Mouse (Mus musculus): ENCODE results near the gene Cfap74.
"Not testable (repeated sequence)": the region's sequence is repeated elsewhere in the genome, so short reads cannot be mapped to it uniquely, and the experiment has no call there.

Gene Cfap74

DNA sequence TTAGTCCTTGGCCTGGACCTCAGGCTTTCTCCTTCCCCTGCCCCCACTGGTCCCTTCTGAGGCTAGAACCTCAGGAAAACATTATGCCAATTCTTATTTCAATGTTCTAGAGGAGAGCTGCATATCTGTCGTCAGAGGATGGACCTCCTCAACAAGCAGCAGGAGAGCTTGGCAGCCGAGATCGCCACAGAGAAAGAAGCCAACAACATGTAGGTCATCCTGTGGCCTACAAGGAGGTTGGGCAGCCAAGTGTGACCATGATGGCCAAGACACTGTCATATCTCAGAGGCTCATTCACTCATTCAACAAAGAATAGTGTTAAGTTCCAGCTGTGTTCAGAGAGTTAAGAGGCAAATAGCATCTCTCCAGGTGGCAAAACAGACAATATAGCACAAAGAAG lies 11.1 kb downstream of the Cfap74 start:
- Histone ChIP-seq H3K27me3 (ENCODE audit: insufficient read depth, low read length) (no peaks in the 10 kb centered on the region), H3K9me3 (ENCODE audit: low read length) (no peaks in the 10 kb centered on the region), H3K4me1 (replicated peaks; ENCODE audit: low read depth, low read length) (no peaks in the 10 kb centered on the region), H3K4me3 (replicated peaks; ENCODE audit: low read length) (no peak overlapping the region), H3K36me3 (ENCODE audit: insufficient read depth, low read length) (peaks cover 28% of the 10 kb centered on the region)
- TF ChIP-seq POU5F1 (IDR thresholded peaks at IDR 0.05; ENCODE audit: borderline replicate concordance, low read length), result no peak
- TF ChIP-seq NANOG (IDR thresholded peaks at IDR 0.05; ENCODE audit: borderline replicate concordance, low read length), result no peak
- no peak for TF ChIP-seq CTCF (conservative IDR thresholded peaks at IDR 0.05; ENCODE audit: low read length)

DNA sequence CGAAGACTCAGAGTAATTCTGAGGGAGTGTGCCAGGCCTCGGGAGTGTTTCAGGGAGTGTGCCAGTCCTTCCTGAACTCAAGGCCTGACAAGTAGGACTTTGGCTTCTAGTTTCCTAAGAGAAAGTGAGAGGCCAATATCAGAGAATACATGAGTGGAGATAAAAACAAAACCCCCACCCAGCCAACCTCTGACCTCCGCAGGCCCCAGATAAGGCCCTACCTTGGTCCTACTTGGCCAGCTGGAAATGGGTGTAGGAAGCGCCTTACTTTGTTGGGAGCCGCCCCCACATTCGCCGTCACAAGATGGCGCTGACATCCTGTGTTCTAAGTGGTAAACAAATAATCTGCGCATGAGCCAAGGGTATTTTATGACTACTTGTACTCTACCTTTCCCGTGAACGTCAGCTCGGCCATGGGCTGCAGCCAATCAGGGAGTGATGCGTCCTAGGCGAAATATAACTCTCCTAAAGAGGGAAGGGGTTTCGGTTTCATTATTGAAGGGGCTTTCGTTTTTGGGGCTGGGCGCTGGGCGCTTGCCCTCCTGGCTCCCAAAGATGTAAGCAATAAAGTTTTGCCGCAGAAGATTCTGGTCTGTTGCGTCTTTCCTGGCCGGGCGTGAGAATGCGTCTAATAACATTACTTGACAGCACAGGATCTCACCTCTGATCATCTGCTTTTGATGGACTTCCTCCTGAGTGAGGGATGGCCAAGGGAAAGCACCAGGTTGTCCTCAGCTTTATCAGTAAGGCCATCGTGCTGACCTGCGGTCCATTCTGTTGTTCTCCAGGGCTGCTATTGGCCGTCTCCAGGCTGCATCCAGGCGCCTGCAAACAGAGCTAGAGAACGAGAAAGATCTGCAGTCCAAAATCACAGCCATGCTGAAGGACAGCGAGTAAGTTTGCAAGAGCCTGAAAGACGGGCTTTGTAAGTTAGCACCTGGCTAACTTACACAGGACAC lies 12.7 kb downstream of the Cfap74 start:
- H3K27me3 ChIP-seq (ENCODE audit: insufficient read depth, low read length); H3K4me3 ChIP-seq (replicated peaks; ENCODE audit: low read length); H3K9me3 ChIP-seq (ENCODE audit: low read length); H3K4me1 ChIP-seq (replicated peaks; ENCODE audit: low read depth, low read length): not testable (repeated sequence)
- H3K36me3 ChIP-seq (ENCODE audit: insufficient read depth, low read length), result peaks cover 28% of the 10 kb centered on the region

DNA sequence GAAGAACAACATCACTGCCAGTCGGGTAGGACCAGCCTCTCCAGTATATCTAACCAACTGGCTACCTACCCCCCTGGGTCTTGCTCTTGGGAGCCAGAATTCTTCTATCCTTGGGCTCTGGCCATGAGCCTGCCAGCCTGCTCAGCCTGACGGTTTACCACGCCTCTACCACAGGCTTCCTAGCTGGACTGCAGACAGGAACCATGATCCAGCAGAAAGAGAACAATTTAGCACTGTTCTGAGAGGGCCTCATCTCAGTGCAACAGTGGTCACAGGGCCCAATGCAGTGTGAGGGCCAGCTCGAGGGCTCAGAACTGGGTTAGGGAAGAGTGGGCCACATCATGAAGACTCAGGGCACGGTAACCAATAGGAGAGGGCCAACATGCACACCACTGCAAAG lies 15.0 kb downstream of the Cfap74 start:
- no peaks in the 10 kb centered on the region for H3K9me3 ChIP-seq (ENCODE audit: low read length)
- no peaks in the 10 kb centered on the region for H3K27me3 ChIP-seq (ENCODE audit: insufficient read depth, low read length)
- TF ChIP-seq POU5F1 (IDR thresholded peaks at IDR 0.05; ENCODE audit: borderline replicate concordance, low read length) (no peak), NANOG (IDR thresholded peaks at IDR 0.05; ENCODE audit: borderline replicate concordance, low read length) (no peak), CTCF (conservative IDR thresholded peaks at IDR 0.05; ENCODE audit: low read length) (no peak)
- no peaks in the 10 kb centered on the region; the same call in 1 of the 2 replicates for H3K4me1 ChIP-seq (replicated peaks; ENCODE audit: low read depth, low read length)
- H3K36me3 ChIP-seq (ENCODE audit: insufficient read depth, low read length), result peaks cover 21% of the 10 kb centered on the region
- H3K4me3 ChIP-seq (replicated peaks; ENCODE audit: low read length), result no peak overlapping the region

DNA sequence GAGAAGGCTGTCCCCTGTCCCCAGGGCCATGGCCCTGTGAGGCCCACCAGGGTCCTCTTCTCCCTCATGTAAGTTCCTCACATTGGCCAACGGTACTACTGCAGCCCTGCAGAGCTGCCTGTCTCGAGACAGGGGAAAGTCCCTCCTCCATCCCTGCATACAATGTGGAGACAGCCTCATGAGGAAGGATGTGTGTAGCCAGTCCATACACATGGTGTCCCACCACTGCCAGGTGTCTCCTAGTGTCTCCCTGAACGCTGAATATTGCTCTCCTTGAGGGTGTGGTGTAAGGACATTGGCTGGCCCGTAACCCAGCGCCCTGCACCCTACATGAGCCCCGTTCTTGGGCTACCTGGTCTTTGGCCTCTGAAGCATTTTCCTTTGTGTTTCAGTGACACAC lies 17.3 kb downstream of the Cfap74 start:
- no peak for TF ChIP-seq NANOG (IDR thresholded peaks at IDR 0.05; ENCODE audit: borderline replicate concordance, low read length)

DNA sequence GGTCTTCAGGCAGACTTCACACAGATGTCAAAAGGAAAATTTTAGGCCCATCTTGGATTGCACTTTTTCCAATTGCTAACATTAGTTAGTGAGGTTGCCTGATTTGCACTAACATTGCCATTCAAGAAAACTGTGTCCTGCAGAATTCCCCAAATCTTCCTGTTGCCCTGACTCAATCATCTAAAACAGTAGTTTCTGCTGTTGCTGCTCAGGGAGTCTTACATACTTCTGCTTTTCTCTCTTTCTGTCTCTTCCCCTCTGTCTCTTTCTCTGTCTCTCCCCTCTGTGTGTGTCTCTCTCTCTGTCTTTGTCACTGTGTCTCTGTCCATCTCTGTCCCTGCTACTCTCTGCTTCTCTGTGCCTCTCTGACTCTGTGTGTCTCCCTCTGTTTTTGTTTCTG lies 19.5 kb downstream of the Cfap74 start:
- H3K9me3 ChIP-seq (ENCODE audit: low read length), result no peaks in the 10 kb centered on the region
- no peaks in the 10 kb centered on the region for H3K36me3 ChIP-seq (ENCODE audit: insufficient read depth, low read length)
- no peaks in the 10 kb centered on the region; the same call in 1 of the 2 replicates for H3K4me1 ChIP-seq (replicated peaks; ENCODE audit: low read depth, low read length)
- H3K4me3 ChIP-seq (replicated peaks; ENCODE audit: low read length), result no peak overlapping the region
- TF ChIP-seq CTCF (conservative IDR thresholded peaks at IDR 0.05; ENCODE audit: low read length) (no peak), NANOG (IDR thresholded peaks at IDR 0.05; ENCODE audit: borderline replicate concordance, low read length) (no peak), POU5F1 (IDR thresholded peaks at IDR 0.05; ENCODE audit: borderline replicate concordance, low read length) (no peak)
- H3K27me3 ChIP-seq (ENCODE audit: insufficient read depth, low read length), result peaks cover 2% of the 10 kb centered on the region; the same call in 1 of the 2 replicates

More for the DNA sequence above, 17.3 kb downstream of the Cfap74 start:
- no peaks in the 10 kb centered on the region for H3K27me3 ChIP-seq (ENCODE audit: insufficient read depth, low read length)
- H3K36me3 ChIP-seq (ENCODE audit: insufficient read depth, low read length), result no peaks in the 10 kb centered on the region; the same call in 1 of the 2 replicates
- no peaks in the 10 kb centered on the region; the same call in 1 of the 2 replicates for H3K4me1 ChIP-seq (replicated peaks; ENCODE audit: low read depth, low read length)
- no peaks in the 10 kb centered on the region for H3K9me3 ChIP-seq (ENCODE audit: low read length)
- H3K4me3 ChIP-seq (replicated peaks; ENCODE audit: low read length), result no peak overlapping the region

DNA sequence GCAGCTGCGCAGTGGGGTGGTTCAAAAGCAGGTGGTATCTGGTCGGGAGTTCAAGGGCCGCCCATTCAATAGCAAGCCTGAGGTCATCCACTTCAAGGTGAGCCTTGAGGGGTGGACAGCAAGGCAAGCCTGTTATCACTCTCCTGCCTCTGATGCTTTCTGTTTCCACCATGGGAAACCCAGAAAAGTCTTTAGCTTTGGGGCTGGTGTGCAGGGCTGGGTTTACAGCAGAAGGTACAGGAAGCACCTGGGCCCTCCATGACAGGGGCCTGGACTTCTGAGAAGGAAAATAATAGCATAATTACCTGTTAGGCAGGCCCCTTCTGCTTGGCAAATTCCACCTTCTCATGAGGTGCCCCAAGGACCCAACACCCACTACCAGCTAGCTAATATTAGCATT lies 20.2 kb downstream of the Cfap74 start:
- TF ChIP-seq NANOG (IDR thresholded peaks at IDR 0.05; ENCODE audit: borderline replicate concordance, low read length) (no peak), POU5F1 (IDR thresholded peaks at IDR 0.05; ENCODE audit: borderline replicate concordance, low read length) (no peak), CTCF (conservative IDR thresholded peaks at IDR 0.05; ENCODE audit: low read length) (no peak)
- Histone ChIP-seq H3K27me3 (ENCODE audit: insufficient read depth, low read length) (peaks cover 3% of the 10 kb centered on the region; the same call in 1 of the 2 replicates), H3K36me3 (ENCODE audit: insufficient read depth, low read length) (no peaks in the 10 kb centered on the region), H3K4me1 (replicated peaks; ENCODE audit: low read depth, low read length) (no peaks in the 10 kb centered on the region; the same call in 1 of the 2 replicates), H3K9me3 (ENCODE audit: low read length) (no peaks in the 10 kb centered on the region), H3K4me3 (replicated peaks; ENCODE audit: low read length) (no peak overlapping the region)

DNA sequence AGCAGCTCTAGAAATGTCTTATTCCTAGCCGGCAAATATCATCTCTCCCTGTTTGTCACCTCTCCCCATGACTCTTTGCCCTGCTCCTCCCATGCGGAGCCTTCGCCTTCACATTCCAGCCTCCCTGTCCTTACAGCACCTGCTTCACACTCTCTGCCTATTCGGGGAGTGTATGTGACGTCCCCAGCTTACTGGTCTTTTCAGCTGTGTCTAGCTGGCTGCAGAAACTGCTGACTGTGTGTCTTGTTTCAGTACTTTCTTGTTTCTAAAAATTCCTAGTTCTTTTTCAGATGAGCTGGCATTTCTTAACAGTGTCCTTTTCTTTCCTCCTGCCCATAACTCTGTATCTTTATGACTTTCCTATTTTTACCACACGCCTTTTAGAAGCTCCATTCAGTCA lies 23.4 kb downstream of the Cfap74 start:
- TF ChIP-seq NANOG (IDR thresholded peaks at IDR 0.05; ENCODE audit: borderline replicate concordance, low read length) (no peak), POU5F1 (IDR thresholded peaks at IDR 0.05; ENCODE audit: borderline replicate concordance, low read length) (no peak), CTCF (conservative IDR thresholded peaks at IDR 0.05; ENCODE audit: low read length) (no peak)
- peaks cover 3% of the 10 kb centered on the region; the same call in 1 of the 2 replicates for H3K27me3 ChIP-seq (ENCODE audit: insufficient read depth, low read length)
- H3K4me1 ChIP-seq (replicated peaks; ENCODE audit: low read depth, low read length), result no peaks in the 10 kb centered on the region
- H3K4me3 ChIP-seq (replicated peaks; ENCODE audit: low read length), result no peak overlapping the region
- H3K36me3 ChIP-seq (ENCODE audit: insufficient read depth, low read length), result no peaks in the 10 kb centered on the region
- no peaks in the 10 kb centered on the region for H3K9me3 ChIP-seq (ENCODE audit: low read length)

DNA sequence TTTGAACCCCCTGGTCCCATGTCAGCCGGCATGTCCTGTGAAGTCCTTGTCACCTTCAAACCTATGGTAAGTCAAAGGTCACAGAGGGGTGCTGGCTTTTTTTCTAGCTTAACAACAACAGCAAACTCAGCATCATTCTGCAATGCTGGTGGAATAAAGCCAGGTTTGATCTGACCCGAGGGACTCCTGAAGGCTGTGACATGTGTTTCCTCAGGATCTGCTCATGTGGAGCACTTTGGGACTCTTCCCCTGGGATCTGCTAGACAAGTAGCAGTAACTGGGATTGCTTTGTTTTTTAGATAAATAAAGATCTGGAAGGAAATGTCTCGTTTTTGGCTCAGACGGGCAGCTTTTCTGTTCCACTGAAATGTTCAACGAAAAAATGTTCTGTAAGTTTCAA lies 25.0 kb downstream of the Cfap74 start:
- Histone ChIP-seq H3K36me3 (ENCODE audit: insufficient read depth, low read length) (no peaks in the 10 kb centered on the region), H3K27me3 (ENCODE audit: insufficient read depth, low read length) (peaks cover 3% of the 10 kb centered on the region; the same call in 1 of the 2 replicates)
- no peak for TF ChIP-seq CTCF (conservative IDR thresholded peaks at IDR 0.05; ENCODE audit: low read length)

DNA sequence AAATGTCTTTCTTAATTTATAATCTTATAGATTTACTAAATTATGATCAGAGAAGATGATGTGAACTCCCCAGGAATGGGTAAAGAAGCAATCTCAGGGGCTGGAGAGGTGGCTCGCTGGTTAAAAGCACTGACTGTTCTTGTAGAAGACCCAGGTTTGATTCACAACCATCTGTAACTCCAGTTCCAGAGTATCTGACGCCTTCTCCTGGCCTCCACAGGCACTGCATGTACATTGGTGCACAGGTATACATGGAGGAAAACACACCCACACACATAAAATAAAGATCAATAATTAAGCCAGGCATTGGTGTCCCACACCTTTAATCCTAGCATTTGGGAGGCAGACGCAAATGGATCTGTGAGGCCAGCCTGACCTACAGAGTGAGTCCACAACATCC lies 33.8 kb downstream of the Cfap74 start:
- no peaks in the 10 kb centered on the region for H3K9me3 ChIP-seq (ENCODE audit: low read length)
- TF ChIP-seq POU5F1 (IDR thresholded peaks at IDR 0.05; ENCODE audit: borderline replicate concordance, low read length), result no peak
- TF ChIP-seq CTCF (conservative IDR thresholded peaks at IDR 0.05; ENCODE audit: low read length), result no peak
- TF ChIP-seq NANOG (IDR thresholded peaks at IDR 0.05; ENCODE audit: borderline replicate concordance, low read length), result no peak
- H3K36me3 ChIP-seq (ENCODE audit: insufficient read depth, low read length), result no peaks in the 10 kb centered on the region
- peaks cover 5% of the 10 kb centered on the region; the same call in 1 of the 2 replicates for H3K4me1 ChIP-seq (replicated peaks; ENCODE audit: low read depth, low read length)
- 0 out of 2 replicates have a peak, but pooled peaks cover 5% of the 10 kb centered on the region for H3K27me3 ChIP-seq (ENCODE audit: insufficient read depth, low read length)
- no peak overlapping the region for H3K4me3 ChIP-seq (replicated peaks; ENCODE audit: low read length)

More for the DNA sequence above, 25.0 kb downstream of the Cfap74 start:
- Histone ChIP-seq H3K9me3 (ENCODE audit: low read length) (no peaks in the 10 kb centered on the region), H3K4me1 (replicated peaks; ENCODE audit: low read depth, low read length) (no peaks in the 10 kb centered on the region), H3K4me3 (replicated peaks; ENCODE audit: low read length) (no peak overlapping the region)

All from E14TG2a.4 (cell line).